Mouse (Mus musculus): ENCODE data around the gene Plau.

DNA sequence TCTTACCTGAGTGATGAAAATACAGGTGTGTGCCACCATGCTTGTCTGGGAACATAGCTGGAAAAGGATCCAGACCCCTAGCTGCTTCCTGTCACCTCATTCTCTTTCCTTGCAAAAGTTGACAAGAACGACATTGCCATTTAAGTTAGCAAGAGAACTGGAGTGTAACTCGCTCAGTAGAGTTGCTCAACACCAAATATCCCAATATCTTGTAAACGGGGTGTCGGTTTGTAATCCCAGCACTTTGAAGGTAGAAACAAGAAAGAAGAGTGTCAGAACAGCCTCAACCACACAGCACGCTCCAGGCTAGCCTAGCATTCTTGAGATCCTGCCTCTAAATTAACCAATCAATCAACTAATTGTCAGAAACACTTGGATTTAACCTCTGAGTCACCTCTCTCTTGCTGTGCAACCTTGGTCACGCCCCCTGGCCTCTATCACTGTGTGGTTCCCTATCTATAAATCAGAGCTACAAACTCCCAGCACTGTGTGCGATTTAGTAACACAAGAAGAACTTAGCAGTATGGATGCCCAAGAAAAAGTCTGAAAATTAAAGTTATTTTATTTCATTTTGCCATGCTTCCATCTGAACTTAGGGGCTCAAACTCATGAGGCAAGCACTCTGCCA lies 24.6 kb upstream of the Plau start:
- TF ChIP-seq ZC3H11A (IDR thresholded peaks at IDR 0.05; ENCODE audit: borderline replicate concordance, low read depth, low read length): no peak
- TF ChIP-seq MAFK (IDR thresholded peaks at IDR 0.05; ENCODE audit: insufficient read depth, low read depth, low read length): no peak
- no peak for TF ChIP-seq ZNF384 (IDR thresholded peaks at IDR 0.05; ENCODE audit: low read depth, low read length)
